Mouse (Mus musculus) liver, embryonic 12.5 days (tissue): ENCODE measurements around the gene A830031A19Rik. TPM values are rescaled to one million over a fixed set of nuclear protein-coding genes. Genes with fewer than 3 reads are reported as not detected.

ENCODE experiments used
- ATAC-seq: fragments of 200-750 bp; cut with Nextera tagmentation; 2 replicates; pipeline ENCODE4 v1.8.0; 2017; ENCODE audit warnings: moderate number of reproducible peaks, mild to moderate bottlenecking, moderate library complexity
- H3K27ac ChIP-seq: fragments of 300-500 bp; sonication (generic); 2 replicates; pipeline ENCODE4 v1.5.1; 2016; ENCODE audit warnings: mild to moderate bottlenecking
- H3K27me3 ChIP-seq: fragments of 300-500 bp; sonication (generic); replicated peaks from 2 replicates; pipeline ENCODE4 v1.6.1; 2016; ENCODE audit warnings: mild to moderate bottlenecking, moderate library complexity
- H3K36me3 ChIP-seq: fragments of 300-500 bp; sonication (generic); 2 replicates; pipeline ENCODE4 v1.6.1; 2016; ENCODE audit warnings: mild to moderate bottlenecking, moderate library complexity
- H3K4me1 ChIP-seq: fragments of 300-500 bp; sonication (generic); 2 replicates; pipeline ENCODE4 v1.6.1; 2016
- H3K4me2 ChIP-seq: fragments of 300-500 bp; sonication (generic); 2 replicates; pipeline ENCODE4 v1.6.1; 2016; ENCODE audit warnings: mild to moderate bottlenecking, moderate library complexity
- H3K4me3 ChIP-seq: fragments of 300-500 bp; sonication (generic); 2 replicates; pipeline ENCODE4 v1.5.1; 2016; ENCODE audit warnings: mild to moderate bottlenecking, moderate library complexity
- H3K9ac ChIP-seq: fragments of 300-500 bp; sonication (generic); 2 replicates; pipeline ENCODE4 v1.6.1; 2016; ENCODE audit warnings: mild to moderate bottlenecking, moderate library complexity
- H3K9me3 ChIP-seq: fragments of 300-500 bp; sonication (generic); replicated peaks from 2 replicates; pipeline ENCODE4 v1.6.1; 2016; ENCODE audit warnings: mild to moderate bottlenecking, moderate library complexity
- WGBS: fragments of 180-500 bp; shearing (Covaris S2); methylation state at CpG from one replicate; pipeline ENCODE4 v1.1.7; 2016; ENCODE audit not compliant: insufficient replicate concordance; 5-methylcytosine and 5-hydroxymethylcytosine counted together
- polyA plus RNA-seq: library from polyadenylated mRNA; unstranded; fragments of >200 nt; fragmentation: Nextera tagmentation; extraction: Ambion mirVana; gene quantifications from 2 replicates; pipeline ENCODE4 v1.2.1, GENCODE M21; 2016

A830031A19Rik gene
- not detected in 2 replicates for polyA plus RNA-seq

DNA sequence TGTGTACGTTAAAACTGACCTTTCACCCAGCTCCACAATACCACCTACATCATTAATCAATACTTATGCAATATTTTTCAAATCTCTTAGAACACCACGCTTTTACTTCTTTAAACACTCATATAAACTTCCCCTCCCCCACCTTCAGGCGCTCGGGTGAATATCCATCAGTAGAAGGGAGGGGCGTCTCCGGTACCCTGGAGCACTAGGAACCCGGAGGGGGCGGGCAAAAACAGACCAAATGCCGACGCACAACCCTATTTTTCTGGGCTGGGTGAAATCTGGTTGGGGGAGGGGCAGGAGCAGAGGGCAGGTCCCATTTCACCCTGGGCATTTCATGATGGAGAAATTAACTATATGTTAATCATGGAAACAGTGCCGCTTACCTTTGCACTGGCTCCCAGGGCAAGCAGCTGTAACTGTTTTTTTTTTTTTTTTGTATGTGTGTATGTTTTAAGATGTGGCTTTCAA lies at the start of gene A830031A19Rik:
Gene A830031A19Rik, minus strand, starts transcription at position 421 of the 471 bp plus-strand sequence.
- WGBS = under 1% methylated on average over 11 of the region's 11 CpGs
- ATAC-seq = 0 out of 2 replicates have a peak, but pooled peaks have one; percentile 19
- peaks cover 30% of the 10 kb centered on the region for H3K4me1 ChIP-seq
- H3K27ac ChIP-seq = peak within 1 kb of the TSS; percentile 90
- H3K9ac ChIP-seq = peak within 1 kb of the TSS; percentile 87
- H3K4me3 ChIP-seq = peak within 1 kb of the TSS; percentile 76
- H3K4me2 ChIP-seq = peak within 1 kb of the TSS; percentile 97
- H3K9me3 ChIP-seq = no peaks in the 10 kb centered on the region
- no peaks in the 10 kb centered on the region for H3K36me3 ChIP-seq
- H3K27me3 ChIP-seq = peaks cover 32% of the 10 kb centered on the region

DNA sequence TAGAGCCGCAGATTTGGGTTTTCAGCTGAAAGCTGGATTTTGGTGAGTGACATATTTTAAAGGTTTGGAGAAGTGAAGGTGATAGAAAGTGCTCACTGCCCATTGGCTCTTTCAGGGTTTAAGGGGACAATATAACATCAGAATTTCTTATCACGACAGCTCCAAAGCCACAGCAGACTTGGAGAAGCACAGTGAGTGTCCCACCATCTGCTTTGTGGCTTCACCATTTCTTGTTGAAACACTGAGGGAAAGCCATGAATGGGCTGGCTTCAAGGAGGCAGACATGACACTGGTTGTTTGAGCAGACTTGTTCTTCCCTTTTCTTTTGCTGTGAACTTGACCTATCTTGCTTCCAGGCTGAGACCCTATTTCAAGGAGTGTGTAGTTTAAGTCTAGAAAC lies 49.1 kb upstream of the A830031A19Rik start:
- no peaks in the 10 kb centered on the region for H3K9me3 ChIP-seq
- 32% methylated on average over 2 of the region's 2 CpGs for WGBS
- no peaks in the 10 kb centered on the region for H3K27me3 ChIP-seq
- H3K36me3 ChIP-seq = peaks cover 77% of the 10 kb centered on the region
- peak overlapping the region; percentile 67 for H3K27ac ChIP-seq
- ATAC-seq = no peak
- no peak overlapping the region for H3K4me2 ChIP-seq
- H3K9ac ChIP-seq = peak overlapping the region; percentile 7; the same call in 1 of the 2 replicates
- H3K4me1 ChIP-seq = peaks cover 99% of the 10 kb centered on the region
- no peak overlapping the region for H3K4me3 ChIP-seq

DNA sequence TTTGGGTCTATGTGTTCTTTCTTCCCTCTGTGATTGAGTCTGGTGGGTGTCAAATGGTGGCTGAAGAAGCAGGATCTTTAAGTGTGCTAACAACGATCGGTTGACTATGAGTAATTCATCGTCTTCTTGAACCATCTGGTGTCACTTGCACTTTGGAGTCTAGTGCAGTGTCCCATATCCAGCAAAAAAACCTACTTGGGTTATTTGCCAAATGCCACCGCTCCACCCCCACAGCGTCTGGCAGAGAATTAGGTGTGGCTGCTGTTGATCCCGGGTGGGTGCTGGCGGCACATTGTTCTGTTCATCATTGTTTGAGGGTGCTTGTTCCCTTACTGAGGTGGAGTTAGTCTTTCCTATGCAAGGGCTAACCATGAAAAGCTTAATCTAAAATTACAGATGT lies 48.0 kb upstream of the A830031A19Rik start:
- H3K4me1 ChIP-seq = peaks cover 97% of the 10 kb centered on the region
- no peak overlapping the region for H3K4me2 ChIP-seq
- H3K36me3 ChIP-seq = peaks cover 85% of the 10 kb centered on the region
- no peaks in the 10 kb centered on the region for H3K27me3 ChIP-seq
- H3K9ac ChIP-seq = peak overlapping the region; percentile 25; the same call in 1 of the 2 replicates
- H3K4me3 ChIP-seq = no peak overlapping the region
- peak overlapping the region; percentile 47 for H3K27ac ChIP-seq
- no peak for ATAC-seq
- H3K9me3 ChIP-seq = no peaks in the 10 kb centered on the region
- 74% methylated on average over 7 of the region's 7 CpGs for WGBS

DNA sequence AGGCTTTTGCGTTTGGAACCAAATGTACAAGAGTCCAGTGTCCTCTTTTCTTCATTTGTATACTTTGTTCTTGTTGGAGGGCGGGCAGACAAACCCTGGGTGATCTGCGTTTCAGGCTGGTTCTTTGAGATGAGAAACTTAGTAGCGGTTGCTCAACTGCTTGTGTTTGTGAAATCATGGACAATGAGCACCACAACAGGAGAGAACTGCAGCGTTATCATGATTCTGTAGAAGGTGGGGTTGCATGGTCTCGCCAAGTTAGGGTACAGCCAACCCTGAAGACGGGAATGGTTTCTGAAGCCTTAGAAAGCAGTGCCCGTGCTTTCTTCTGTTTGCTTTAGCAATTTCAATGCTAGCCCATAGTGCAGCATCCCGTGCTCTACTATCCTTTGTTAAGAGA lies 46.3 kb upstream of the A830031A19Rik start:
- no peak overlapping the region for H3K4me2 ChIP-seq
- H3K36me3 ChIP-seq = peaks cover 82% of the 10 kb centered on the region
- ATAC-seq = no peak
- H3K4me1 ChIP-seq = peaks cover 95% of the 10 kb centered on the region
- 75% methylated on average over 9 of the region's 9 CpGs for WGBS
- H3K4me3 ChIP-seq = no peak overlapping the region
- H3K9ac ChIP-seq = no peak overlapping the region
- H3K27ac ChIP-seq = peak overlapping the region; percentile 59
- no peaks in the 10 kb centered on the region for H3K27me3 ChIP-seq
- no peaks in the 10 kb centered on the region for H3K9me3 ChIP-seq

DNA sequence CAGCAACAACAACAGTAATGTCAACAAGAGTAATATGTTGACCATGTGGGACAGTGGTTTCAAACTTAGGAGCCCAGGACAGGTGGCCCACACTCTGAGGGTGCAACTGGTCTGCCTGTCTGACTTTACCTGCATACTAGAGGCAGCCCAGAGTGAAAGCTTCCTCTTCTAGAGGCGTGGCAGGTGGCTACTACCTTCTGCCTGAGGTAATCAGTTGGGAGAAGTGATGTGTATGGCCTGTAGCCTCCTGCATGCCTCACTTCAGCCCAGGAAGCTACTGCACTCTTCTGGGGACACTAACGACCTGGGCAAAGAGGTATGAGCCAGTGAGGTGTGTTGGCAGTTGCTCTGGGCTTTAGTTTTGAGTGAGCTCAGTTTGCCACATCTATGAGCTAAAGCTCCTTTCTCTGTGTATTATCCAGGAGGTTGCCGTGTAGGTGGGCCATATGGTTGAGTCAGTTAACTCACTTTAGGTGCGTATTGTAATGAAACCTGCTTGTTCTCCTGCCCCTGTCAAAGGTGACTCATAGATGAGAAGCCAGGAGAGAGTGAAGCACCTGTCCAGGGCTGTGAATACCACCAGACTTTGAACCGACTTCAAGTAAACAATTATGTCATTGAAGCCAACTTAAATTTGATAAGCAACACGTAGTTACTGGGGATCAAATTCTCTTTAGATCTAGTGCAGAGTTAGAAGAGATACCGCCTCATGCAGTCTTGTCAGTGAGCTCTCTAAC lies 41.9 kb upstream of the A830031A19Rik start:
- Histone ChIP-seq H3K9me3 (no peaks in the 10 kb centered on the region), H3K27me3 (no peaks in the 10 kb centered on the region), H3K4me3 (no peak overlapping the region), H3K4me2 (no peak overlapping the region), H3K27ac (peak overlapping the region; percentile 46; the same call in 1 of the 2 replicates), H3K4me1 (peaks cover 95% of the 10 kb centered on the region), H3K9ac (no peak overlapping the region), H3K36me3 (peaks cover 93% of the 10 kb centered on the region)
- ATAC-seq = no peak
- WGBS = 74% methylated on average over 7 of the region's 7 CpGs

- Histone ChIP-seq H3K9me3 (no peaks in the 10 kb centered on the region), H3K4me2 (no peak overlapping the region), H3K36me3 (peaks cover 93% of the 10 kb centered on the region), H3K4me3 (no peak overlapping the region), H3K27me3 (no peaks in the 10 kb centered on the region), H3K9ac (peak overlapping the region; percentile 14; the same call in 1 of the 2 replicates), H3K4me1 (peaks cover 95% of the 10 kb centered on the region), H3K27ac (peak overlapping the region; percentile 55; the same call in 1 of the 2 replicates)
- no peak for ATAC-seq
- 90% methylated on average over 2 of the region's 2 CpGs for WGBS
Observed at GRCm38 (mm10) chr11:24116041-24116440, 41.2 kb upstream of the A830031A19Rik start.

DNA sequence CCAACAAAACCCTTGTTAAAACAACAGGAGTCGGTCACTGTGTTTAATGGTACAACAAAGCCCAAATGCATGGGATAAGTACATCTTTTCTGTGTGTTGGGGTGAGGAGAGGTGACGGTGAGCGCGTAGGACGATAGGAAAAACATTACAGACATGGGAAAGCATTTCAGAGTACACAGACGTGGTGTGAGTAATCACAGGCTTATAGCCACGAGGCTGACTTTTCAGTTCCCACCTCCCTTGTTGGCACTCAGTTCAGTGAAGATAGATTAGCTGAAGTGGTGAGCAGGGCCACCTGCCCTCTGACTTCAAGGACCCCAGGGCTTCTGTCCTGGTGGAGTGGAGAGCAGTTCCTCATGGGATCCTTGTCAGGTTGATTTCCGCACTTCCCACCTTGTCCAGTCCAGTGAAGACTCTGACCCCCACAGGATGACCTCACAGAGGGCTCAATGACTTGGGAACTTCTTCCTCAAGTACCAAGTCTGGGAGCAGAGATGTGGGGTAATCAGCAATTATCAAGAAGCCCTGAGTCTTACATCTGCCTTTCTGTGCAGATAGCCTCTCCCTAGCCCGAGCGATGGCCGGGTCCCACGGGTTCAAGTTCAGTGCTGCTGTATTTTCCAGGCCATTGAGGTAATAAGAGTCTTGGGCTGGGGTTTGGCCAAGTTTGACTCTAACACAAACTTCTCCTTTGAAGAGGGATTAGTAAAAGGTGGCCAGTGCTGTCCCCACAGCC lies 40.3 kb upstream of the A830031A19Rik start:
- H3K9me3 ChIP-seq = no peaks in the 10 kb centered on the region
- peaks cover 95% of the 10 kb centered on the region for H3K4me1 ChIP-seq
- no peaks in the 10 kb centered on the region for H3K27me3 ChIP-seq
- peaks cover 93% of the 10 kb centered on the region for H3K36me3 ChIP-seq
- peak; percentile 57; the same call in 1 of the 2 replicates for ATAC-seq
- peak overlapping the region; percentile 42; the same call in 1 of the 2 replicates for H3K27ac ChIP-seq
- H3K4me2 ChIP-seq = no peak overlapping the region
- WGBS = 63% methylated on average over 12 of the region's 12 CpGs
- no peak overlapping the region for H3K4me3 ChIP-seq
- no peak overlapping the region for H3K9ac ChIP-seq

GRCm38 (mm10) chr11:24111720-24112119 lies 36.9 kb upstream of the A830031A19Rik start:
- Histone ChIP-seq H3K9ac (peak overlapping the region; percentile 27; the same call in 1 of the 2 replicates), H3K4me2 (no peak overlapping the region), H3K4me1 (peaks cover 94% of the 10 kb centered on the region), H3K9me3 (no peaks in the 10 kb centered on the region), H3K27ac (no peak overlapping the region), H3K4me3 (no peak overlapping the region), H3K36me3 (peaks cover 70% of the 10 kb centered on the region), H3K27me3 (no peaks in the 10 kb centered on the region)
- ATAC-seq = no peak
- WGBS = 58% methylated on average over 6 of the region's 6 CpGs

DNA sequence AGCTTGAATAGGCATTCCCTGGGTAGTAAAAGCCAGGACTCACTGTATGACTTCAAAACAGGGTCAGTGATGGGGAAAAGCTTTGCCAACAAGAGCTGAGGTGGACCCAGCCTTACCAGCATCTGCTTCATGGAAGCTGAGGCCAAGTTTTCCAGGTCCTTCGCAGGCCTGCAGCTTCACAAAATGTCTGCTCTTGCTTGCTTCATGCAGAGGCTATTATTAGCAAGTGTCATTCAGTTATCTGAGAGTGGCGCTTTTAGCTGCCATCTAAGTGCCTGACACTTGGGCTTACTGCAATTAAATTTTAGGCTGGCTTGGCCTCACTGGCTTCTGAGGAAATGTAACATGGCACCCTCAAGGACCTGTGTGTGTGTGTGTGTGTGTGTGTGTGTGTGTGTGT lies 35.3 kb upstream of the A830031A19Rik start:
- Histone ChIP-seq H3K9ac (no peak overlapping the region), H3K4me3 (no peak overlapping the region), H3K36me3 (peaks cover 66% of the 10 kb centered on the region), H3K27ac (0 out of 2 replicates have a peak overlapping the region, but pooled peaks have one; percentile 4), H3K4me1 (peaks cover 89% of the 10 kb centered on the region), H3K4me2 (no peak overlapping the region), H3K27me3 (no peaks in the 10 kb centered on the region), H3K9me3 (no peaks in the 10 kb centered on the region)
- no peak for ATAC-seq
- WGBS = 73% methylated on average over 2 of the region's 2 CpGs

GRCm38 (mm10) chr11:24109388-24109787 lies 34.5 kb upstream of the A830031A19Rik start:
- H3K4me3 ChIP-seq = no peak overlapping the region
- peaks cover 86% of the 10 kb centered on the region for H3K4me1 ChIP-seq
- 46% methylated on average over 3 of the region's 3 CpGs for WGBS
- ATAC-seq = no peak
- H3K27me3 ChIP-seq = no peaks in the 10 kb centered on the region
- H3K4me2 ChIP-seq = no peak overlapping the region
- no peak overlapping the region for H3K9ac ChIP-seq
- no peaks in the 10 kb centered on the region for H3K9me3 ChIP-seq
- H3K36me3 ChIP-seq = peaks cover 66% of the 10 kb centered on the region
- peak overlapping the region; percentile 38; the same call in 1 of the 2 replicates for H3K27ac ChIP-seq

DNA sequence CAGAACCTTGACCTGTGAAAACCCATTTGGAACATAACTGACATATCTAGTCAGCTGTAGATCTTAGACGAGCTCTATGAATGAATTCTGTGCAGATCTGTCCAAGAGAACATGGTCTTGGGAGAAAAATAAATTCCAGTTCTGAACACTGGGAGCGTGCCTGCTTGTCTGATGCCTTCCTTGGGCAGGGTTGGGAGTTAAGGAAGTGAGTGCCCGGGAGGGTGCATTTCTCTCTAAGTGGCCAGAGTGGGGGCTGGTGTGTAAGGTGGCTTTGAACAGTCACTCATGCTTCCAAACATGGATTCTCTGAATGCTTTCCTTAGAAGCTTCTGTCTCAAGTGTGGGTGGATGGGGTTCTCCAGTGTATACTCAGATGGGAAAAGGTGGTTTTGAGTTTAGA lies 34.1 kb upstream of the A830031A19Rik start:
- Histone ChIP-seq H3K36me3 (peaks cover 66% of the 10 kb centered on the region), H3K27me3 (no peaks in the 10 kb centered on the region), H3K4me1 (peaks cover 86% of the 10 kb centered on the region), H3K4me3 (no peak overlapping the region), H3K9me3 (no peaks in the 10 kb centered on the region), H3K4me2 (no peak overlapping the region), H3K27ac (peak overlapping the region; percentile 38), H3K9ac (no peak overlapping the region)
- 61% methylated on average over 3 of the region's 3 CpGs for WGBS
- no peak for ATAC-seq

DNA sequence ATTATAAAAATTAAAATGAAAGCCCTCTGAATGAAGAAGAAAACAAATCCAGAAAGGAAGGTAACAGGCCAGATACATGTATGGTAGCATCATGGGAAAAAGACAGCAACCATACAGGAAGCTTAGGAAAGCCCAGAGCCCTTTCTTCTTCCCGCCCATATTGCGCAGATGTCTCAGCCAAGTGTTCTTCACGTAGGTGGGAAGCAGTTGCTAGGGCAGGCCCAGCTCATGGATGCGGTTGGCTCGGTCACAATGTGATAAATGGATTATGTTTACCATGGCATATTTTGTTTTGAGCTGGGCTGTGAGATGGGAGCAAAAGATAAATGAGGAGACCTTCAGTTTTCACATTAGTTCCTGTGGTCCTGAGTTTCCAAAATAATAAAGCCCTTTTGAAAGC lies 32.6 kb upstream of the A830031A19Rik start:
- H3K4me2 ChIP-seq = no peak overlapping the region
- H3K4me3 ChIP-seq = no peak overlapping the region
- no peak for ATAC-seq
- H3K9me3 ChIP-seq = no peaks in the 10 kb centered on the region
- no peaks in the 10 kb centered on the region for H3K27me3 ChIP-seq
- peaks cover 84% of the 10 kb centered on the region for H3K4me1 ChIP-seq
- 84% methylated on average over 5 of the region's 5 CpGs for WGBS
- H3K9ac ChIP-seq = no peak overlapping the region
- peaks cover 62% of the 10 kb centered on the region for H3K36me3 ChIP-seq
- no peak overlapping the region for H3K27ac ChIP-seq
